Mouse (Mus musculus): Measurements from ENCODE around the gene Fxr2.

- no peak; the same call in 1 of the 2 replicates for TF ChIP-seq CTCF (IDR thresholded peaks at IDR 0.05; ENCODE audit: extremely low read depth, insufficient read length, insufficient replicate concordance, low read depth, low read length)
- TF ChIP-seq POLR2A (IDR thresholded peaks at IDR 0.05; ENCODE audit: low read depth, low read length), result no peak
Observed at GRCm38 (mm10) chr11:69657462-69657881, 24.7 kb downstream of the Fxr2 start.

Data from small intestine, adult 2 months (tissue).